Mouse (Mus musculus): ENCODE results near the gene Smchd1.
"Not testable (repeated sequence)": the region's sequence is repeated elsewhere in the genome, so short reads cannot be mapped to it uniquely, and the experiment has no call there.

Smchd1 gene

DNA sequence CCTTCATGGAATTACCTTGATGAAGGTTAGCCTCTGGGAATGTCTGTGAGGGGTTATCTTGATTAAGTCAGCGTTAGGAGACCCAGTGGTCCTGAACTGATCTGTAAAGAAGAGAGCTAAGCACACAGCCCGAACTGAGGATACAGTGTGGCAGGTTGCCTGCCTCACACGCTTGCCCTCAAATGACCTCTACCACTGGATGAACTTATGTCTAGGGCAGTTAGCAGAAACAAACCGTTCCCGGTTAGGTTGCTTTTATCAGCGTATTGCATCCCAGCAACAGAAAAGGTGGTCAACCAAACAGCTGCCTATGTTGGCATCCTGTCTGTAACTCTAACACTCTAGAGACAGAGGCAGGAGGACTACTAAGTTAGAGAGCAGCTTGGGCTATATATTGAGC is 30.0 kb downstream of the Smchd1 start:
- DNase-seq (ENCODE audit: low spot score in 2 of 2) = no peak

DNA sequence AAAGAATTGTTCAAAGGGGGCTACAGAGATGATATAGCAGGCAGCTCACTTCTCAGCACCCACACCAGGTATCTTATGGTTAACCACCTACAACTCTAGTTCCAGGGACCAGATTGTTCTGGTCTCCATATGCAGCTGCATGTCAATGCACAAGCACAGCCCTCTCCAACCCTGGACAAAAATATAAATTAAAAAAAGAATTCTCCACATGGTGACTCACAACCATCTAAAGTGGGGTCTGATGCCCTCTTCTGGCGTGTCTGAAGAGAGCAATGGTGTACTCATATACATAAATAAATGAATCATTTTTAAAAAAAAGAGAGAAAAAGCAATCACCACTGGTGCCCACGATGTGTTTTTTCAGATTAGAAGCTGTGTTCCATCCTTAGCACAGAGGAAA is 30.4 kb downstream of the Smchd1 start:
- DNase-seq (ENCODE audit: low spot score in 2 of 2) = no peak

DNA sequence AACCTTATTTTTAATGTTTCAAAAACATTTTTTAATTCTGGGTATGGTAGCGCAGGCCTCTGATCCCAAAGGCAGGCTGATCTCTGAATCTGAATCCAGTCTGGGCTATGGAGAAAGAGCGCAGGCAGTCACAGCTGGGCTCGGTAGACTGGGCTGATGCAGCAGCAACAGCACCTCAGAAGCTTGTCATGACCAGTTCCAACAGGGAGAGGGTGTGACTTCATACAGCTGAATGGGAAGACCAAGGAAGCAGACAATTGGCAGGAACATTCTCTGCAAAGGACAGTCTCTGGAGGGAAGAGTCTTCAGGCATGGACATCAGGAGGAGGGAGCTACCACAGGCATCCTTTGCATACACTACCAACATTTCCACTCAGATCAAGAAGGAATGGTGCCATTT is 31.0 kb downstream of the Smchd1 start:
- no peak for DNase-seq (ENCODE audit: low spot score in 2 of 2)

DNA sequence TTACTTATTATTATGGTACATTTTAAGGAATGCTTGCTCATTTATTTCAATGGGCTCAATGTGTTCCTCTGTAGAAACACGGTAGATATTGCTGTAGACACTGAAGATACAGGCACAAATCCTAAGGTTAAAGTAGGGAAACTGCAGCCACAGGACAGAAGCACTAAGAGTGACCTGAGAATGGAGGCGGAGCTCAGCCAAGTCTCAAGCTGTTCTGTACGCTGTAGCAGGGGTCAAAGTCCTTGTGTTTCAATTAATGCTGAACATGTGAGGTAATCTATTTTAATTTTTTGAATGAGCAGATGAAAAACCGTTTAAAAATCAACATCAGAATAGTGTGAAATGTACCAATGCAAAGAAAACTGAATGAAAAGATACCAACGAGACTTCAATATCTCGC is 31.9 kb downstream of the Smchd1 start:
- no peak for DNase-seq (ENCODE audit: low spot score in 2 of 2)

DNA sequence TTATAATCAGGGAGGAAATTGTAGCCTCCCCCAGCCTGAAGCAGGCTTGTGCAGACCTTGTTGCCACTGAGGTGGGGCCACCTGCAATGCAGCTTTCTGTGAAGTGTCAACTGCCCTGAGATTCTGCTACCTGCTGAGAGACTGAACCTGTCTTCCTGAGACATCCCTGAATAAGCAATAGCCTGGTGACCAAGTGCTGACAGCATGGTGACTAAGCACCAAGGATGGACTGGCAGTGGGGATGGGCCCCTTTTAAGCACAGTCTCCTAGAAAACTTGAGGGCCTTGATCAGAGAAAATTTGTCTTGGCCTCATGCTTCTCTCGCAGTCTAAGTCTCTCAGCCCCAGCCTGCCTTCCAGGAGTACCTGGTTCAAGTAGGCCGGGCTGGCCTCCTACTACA is 52.6 kb downstream of the Smchd1 start:
- DNase-seq (ENCODE audit: low spot score in 2 of 2) = not testable (repeated sequence)

DNA sequence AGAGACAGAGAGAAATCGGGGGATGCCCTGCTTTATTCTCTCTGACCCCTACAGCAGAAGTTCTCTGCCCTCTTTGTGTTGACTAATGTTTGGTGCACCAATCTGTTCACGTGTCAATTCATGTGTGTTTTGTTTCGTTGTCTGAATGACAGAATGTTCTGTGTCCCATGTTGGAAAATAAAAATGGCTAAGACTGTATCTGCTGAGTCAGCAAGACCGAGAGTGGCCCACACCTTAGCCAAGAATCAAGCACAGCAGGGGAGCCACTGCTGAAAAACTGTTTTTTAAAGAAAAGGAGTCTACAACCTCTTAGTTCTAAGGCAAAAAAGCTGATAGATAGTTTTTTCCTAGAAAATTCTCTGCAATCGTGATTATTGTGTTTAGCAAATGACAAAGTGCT is 55.7 kb downstream of the Smchd1 start:
- DNase-seq (ENCODE audit: low spot score in 2 of 2) = not testable (repeated sequence)

DNA sequence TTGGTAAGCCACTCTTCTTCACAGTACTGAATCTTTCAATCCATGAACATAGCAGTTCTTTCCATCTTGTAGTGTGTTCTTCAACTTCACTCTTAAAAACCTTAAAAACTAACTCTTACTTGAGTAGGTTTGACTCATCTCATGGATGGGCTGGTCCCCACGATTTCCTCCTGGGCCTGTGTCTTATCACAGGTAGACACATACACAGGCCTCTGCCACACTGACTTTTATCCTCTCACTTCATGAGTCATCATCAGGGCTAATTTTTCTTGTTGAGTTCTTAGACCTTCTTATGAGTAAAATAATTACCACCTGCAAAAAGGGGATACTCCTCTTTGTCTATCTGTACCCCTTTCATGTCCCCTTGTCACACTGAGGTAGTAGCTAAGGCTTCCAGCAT is 58.1 kb downstream of the Smchd1 start:
- DNase-seq (ENCODE audit: low spot score in 2 of 2) = no peak

DNA sequence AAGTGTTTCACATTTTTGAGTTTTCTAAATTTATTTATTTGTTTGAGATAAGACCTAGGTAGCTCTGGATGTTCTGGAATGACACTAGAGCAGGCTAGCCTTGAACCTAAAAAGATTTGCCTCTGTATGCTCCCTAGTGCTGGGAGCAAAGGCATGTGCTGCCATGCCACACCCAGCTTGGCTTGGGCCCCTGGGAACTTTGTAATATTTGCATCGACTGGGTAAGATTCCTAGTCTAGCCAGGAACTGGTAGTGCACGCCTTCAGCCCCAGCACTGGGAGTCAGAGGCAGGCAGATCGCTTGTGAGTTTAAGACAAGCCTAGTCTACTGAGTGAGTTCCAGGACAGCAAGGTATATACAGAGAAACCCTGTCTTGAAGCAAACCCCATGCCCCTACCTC is 87.7 kb downstream of the Smchd1 start:
- no peak for DNase-seq (ENCODE audit: low spot score in 2 of 2)

DNA sequence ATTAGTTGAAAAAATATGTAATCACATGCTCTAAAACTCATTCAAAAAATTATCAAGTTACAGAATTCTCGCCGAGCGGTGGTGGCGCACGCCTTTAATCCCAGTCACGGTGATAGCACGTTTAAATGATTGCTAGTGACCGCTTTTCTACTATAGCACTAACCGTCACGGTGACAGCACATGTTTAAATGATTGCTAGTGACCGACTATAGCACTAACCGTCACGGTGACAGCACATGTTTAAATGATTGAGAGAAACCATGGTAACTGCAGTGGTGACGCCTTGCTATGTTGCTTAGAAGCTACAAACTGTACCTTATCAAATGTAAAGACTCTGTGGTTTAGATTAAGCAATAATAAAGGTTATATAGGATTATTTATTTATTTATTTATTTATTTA is 94.8 kb downstream of the Smchd1 start:
- no peak for DNase-seq (ENCODE audit: low spot score in 2 of 2)

DNA sequence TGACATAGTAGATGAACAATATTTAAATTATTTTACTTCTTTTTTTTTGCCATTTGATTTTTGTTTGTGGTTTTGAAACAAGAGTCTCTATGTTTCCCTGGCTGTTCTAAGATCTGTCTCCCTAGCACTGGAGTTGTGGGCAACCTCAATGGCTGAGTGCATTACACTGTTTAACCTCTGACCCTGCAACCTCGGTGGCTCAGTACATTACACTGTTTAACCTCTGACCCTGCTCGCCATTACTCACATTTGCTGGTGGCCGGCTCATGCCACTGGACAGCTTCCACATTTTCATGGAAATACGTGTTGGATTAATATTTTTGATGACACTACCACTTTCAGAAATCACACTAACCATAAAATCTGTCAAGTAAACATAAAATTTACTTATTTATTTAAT is 97.2 kb downstream of the Smchd1 start:
- DNase-seq (ENCODE audit: low spot score in 2 of 2) = no peak

DNA sequence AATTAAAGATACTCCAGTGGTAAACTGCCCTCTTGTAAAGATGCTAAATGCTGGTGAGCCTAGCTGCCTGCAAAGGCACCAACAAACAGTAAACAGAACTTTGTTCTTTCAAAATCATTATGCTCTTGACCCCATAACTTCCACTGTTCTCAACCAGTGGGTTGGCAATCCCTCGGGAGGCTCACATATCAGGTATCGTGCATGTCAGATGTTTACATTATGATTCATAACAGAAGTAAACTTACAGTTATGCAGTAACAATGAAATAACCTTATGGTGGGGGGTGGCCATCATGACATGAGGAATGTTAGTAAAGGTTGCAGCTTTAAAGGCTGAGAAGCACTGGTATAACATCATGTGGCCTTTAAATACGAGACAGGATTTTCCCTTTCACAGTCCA is 119.6 kb downstream of the Smchd1 start:
- DNase-seq (ENCODE audit: low spot score in 2 of 2) = no peak

DNA sequence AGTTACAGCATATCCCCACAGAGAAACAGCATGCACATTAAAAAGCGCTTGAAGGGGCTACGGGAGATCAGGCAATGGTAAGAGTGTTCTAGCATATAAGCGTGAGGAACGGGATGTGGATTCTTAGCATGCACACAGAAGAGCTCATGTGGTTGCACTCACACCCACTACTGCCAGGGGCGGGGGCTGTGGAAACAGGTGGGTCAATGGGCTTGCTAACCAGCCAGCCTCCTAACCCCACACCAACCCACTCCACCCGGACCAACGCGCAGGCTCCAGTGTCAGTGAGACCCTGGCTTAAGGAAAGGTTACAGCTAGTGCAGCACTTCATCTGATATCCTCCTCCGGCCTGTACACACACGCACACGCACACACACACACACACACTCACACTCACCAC is 120.9 kb downstream of the Smchd1 start:
- DNase-seq (ENCODE audit: low spot score in 2 of 2) = no peak

DNA sequence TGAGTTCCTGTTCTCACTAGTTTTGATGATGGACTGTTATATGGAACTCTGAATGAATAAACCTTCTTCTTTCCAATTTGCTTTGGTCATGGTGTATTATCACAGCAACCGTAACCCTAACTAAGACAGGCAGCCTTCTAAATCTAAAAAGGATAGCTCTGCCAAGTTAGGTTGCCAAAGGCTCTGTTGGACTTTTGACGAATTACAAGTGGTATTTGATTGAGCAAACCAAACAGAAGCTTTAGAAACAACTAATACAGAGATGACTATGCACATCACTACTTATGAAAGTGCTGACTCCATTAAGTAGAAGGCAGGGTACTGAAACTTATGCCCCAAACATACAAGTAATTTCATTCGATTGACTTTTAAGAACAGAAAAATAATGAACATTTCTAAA is 127.0 kb downstream of the Smchd1 start:
- DNase-seq (ENCODE audit: low spot score in 2 of 2) = no peak

DNA sequence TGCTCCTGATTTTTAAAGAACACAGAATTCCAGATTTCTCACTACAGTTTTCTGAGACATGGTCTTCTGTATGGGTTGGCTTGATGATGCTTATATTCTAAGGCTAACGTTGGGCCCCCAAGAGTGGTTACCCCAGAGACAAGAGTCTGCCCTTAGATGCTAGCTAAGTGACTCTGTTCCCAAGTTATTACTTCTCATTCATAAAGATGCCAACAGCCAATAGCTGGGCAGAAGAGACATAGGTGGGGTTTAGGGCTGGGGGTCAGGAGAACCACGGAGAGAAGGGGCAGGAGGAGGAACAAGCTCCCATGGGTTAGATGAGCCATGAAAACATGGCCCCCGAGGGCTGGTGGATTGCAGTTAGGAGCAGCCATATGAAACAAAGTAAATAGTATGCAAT is 133.1 kb downstream of the Smchd1 start:
- DNase-seq (ENCODE audit: low spot score in 2 of 2) = no peak

DNA sequence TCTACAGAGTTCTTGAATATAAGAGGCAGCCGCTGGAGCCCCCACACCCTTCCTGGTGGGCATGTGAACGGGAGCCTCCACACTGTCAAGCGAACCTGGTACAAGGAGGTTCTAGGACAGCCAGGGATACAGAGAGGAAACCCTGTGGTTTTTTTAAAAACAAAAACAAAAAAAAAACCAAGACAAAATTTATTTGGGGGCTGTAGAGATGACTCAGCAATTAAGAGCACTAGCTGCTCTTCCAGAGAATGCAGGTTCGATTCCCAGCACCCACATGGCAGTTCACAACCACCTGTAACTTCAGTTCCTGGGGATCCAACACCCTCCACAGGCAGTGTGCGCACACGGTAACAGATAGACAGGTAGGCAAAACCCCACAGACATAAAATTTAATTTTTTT is 136.5 kb downstream of the Smchd1 start:
- no peak for DNase-seq (ENCODE audit: low spot score in 2 of 2)

DNA sequence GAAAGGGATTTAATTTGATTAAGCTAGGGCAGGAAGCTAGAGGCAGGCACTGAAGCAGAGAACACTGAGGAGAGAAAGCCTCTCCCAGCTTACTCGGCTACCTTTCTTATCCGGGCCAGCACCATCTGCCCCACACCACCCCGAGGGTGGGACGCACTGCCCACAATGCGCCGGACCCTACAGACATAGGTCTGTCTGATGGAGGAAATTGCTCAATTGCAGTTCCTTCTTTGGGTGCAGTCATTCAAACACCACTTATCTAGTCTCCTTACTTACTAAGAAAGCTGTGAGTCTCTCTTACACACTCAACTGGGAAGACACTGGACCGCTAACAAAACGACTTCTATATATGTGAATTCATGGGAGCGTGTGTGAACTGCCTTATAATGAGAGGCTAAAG is 137.6 kb downstream of the Smchd1 start:
- no peak for DNase-seq (ENCODE audit: low spot score in 2 of 2)

DNA sequence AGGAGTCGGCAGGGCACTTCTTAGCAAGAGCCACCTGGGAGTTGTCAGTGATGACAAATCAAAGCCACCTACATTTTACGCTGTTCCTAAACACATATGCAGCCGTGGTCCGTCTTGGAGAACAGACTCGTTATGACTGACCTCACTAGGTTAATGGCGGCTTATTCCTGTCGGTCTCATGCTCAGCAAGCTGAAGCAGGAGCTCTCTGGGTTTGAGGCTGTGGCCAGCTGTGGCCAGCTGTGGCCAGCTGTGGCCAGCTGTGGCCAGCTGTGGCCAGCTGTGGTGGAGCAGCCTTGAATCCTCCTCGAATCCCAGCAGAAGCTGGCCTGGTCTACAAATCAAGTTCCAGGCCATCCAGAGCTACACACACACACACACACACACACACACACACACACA is 138.7 kb downstream of the Smchd1 start:
- no peak for DNase-seq (ENCODE audit: low spot score in 2 of 2)

DNA sequence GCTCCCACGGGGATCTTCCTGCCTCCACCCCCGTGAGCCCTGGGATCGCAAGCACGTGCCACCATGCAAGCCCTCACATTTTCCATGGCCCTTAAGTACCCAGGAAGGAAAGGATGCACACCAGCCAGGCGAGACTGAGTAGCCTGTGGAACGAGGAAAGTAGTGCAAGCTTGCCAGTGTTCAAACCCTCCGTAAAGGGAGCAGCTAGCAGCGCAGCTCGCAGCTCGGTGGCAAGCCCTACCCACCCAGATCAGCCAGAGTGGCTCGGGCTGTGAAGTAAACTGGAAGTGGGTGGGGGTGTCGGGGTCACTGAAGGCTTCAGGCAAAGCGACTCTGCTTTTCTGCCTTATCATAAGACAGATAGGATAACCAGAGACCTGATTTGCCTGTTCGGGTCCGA is 142.8 kb downstream of the Smchd1 start:
- no peak for DNase-seq (ENCODE audit: low spot score in 2 of 2)

DNA sequence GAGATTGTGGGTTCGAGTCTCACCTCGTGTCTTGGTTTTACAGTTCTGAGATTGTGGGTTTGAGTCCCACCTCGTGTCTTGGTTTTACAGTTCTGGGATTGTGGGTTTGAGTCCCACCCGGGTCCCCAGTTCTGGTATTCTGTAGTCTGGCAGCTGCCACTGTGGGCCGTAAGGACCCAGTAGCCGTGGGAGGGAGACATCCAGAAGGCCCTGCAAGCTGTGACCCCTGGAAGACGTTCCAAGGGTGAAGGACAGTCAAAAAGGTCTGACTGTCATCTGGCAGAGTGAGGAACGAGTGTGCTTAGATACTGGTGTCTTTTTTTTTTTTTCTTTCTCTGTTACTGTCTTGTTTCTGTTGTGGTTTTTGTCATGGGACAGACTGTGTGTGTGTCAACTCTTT is 154.4 kb downstream of the Smchd1 start:
- not testable (repeated sequence) for DNase-seq (ENCODE audit: low spot score in 2 of 2)

DNA sequence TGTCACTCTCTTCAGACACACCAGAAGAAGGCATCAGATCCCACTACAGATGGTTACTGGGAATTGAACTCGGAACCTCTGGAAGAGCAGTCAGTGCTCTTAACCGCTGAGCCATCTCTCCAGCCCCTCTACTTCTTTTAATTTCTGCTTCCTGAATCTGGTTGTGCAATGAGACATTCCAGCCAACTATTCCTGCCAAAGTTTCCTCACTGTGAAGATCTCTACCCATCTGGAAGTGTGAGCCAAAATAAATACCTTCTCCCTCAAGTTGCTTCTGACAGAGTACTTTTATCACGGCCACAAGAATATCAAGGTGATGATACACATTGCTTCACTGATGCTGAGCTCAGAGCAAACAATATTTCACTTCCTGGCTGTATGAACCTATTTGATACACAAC is 155.8 kb downstream of the Smchd1 start:
- DNase-seq (ENCODE audit: low spot score in 2 of 2) = no peak

DNA sequence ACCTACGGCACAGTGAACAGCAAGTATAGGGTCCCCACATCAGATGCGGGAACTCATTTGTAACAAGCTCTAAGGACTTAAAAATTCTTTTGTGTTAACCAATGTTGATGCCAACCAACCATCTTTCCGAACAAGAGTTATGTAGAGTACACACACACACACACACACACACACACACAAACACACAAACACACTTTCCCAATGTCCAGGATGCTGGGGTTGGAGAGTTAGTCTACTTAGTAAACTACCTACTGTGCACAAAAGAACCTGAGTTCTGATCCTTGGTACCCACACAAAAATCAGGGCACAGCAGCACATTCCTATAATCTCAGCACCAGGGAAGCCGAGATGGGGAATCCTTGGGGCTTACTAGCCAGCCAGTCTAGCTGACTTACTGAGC is 157.6 kb downstream of the Smchd1 start:
- no peak for DNase-seq (ENCODE audit: low spot score in 2 of 2)

DNA sequence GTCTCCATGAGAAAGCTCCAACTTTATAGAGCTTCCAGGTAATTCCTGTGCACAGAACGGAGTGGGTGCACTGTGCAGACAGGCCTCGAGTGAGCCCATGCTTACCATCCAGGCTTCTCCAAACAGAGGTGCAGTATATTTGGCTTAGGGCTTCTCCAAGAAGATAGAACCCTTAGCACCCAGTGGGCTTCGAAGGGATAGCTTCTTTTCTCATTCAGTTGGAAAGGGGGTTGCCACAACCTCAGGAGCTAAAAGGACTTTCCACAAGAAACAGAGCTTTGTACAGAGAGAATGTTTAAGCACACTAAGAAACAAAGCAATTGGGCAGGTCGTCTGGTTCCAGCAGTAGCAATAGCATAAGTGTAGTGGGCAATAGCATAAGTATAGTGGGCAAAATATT is 160.8 kb downstream of the Smchd1 start:
- no peak for DNase-seq (ENCODE audit: low spot score in 2 of 2)

DNA sequence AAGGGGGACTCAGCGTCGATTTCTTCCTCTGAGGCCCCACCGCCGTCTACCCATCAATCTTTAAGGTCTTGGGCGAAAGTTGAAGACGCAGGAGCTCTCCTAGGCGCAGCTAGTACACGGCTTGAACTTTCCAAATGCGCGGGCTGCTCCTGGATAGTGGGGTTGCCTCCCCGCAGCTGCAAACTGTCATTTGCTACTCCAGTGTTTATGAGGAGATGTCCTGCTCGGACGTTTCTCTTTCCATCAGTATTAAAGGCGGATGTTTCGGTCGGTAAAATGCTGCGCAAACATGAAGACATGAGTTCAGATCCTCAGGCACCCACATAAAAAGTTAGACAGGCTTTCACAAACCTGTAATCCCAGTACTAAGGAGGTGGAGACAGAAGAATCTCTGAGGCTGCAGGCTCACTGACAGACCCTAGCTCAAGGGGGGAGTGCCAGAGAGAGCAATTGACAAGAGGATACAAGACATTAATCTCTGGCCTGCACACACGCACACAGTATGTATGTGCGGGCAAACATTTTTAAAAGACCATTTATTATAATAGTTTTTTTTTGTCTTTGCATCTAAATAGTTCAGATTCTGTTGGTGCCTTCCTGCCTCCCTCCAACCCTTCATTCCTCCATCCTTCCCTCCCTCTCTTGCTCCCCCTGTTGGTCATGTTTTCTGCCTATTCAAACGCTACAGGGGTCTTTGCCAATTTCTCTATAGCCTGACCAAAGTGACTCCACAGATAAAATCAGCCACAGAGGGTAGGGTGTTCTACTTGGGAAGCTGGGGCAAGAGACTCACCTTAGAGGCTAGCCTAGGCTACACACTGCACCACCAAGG is 163.6 kb downstream of the Smchd1 start, which contains the start of gene Emilin2:
TSS of gene Emilin2 (minus strand) at position 639 of the 832 bp plus-strand sequence.
- DNase-seq (ENCODE audit: low spot score in 2 of 2) = peak in 1 of 2 experiments; percentile 58
